Mouse (Mus musculus): Measurements from ENCODE around the gene Tead1.

DNA sequence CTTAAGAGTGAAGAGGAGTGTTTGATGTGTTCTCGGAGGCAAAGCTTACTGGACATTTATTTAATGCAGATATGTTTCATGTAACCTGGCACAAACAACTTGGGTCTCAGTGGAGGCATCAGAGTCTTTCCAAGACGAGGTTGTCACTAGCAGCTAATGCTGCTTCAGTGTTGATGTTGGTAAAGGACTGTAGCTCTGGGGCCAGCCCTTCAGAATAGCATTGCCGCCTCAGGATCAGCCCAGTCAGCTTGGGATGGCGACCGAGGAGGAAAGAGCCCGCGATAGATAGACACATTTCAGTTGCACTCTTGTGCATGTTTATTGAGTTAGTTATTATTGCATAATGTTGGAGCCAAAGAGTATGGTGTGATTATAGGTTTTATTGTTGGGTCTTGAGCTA is 108.2 kb downstream of the Tead1 start:
- TF ChIP-seq CTCF (IDR thresholded peaks at IDR 0.05; ENCODE audit: low read depth), result no peak
- no peak for TF ChIP-seq EP300 (IDR thresholded peaks at IDR 0.05; ENCODE audit: low read depth)
